Mouse (Mus musculus) G1E (cell line): ENCODE measurements at regions not wholly inside any gene's neighbourhood (a gene's known extent, or its start where the extent isn't known, plus 50 kb on each side); places are given as distances from the start of the nearest gene placed in this dataset.

Experiments
- CTCF ChIP-seq: IDR thresholded peaks from 2 replicates; pipeline ENCODE4 v1.5.1; 2012; ENCODE audit warnings: low read depth, low read length, inconsistent platforms, mixed read lengths
- GATA1 ChIP-seq: IDR thresholded peaks from 2 replicates; pipeline ENCODE4 v1.6.1; 2012; ENCODE audit warnings: borderline replicate concordance, low read length, inconsistent platforms, mixed read lengths
- TAL1 ChIP-seq: conservative IDR thresholded peaks from 2 replicates; pipeline ENCODE4 v1.6.1; 2012; ENCODE audit warnings: low read depth, low read length, inconsistent platforms, mixed read lengths

DNA sequence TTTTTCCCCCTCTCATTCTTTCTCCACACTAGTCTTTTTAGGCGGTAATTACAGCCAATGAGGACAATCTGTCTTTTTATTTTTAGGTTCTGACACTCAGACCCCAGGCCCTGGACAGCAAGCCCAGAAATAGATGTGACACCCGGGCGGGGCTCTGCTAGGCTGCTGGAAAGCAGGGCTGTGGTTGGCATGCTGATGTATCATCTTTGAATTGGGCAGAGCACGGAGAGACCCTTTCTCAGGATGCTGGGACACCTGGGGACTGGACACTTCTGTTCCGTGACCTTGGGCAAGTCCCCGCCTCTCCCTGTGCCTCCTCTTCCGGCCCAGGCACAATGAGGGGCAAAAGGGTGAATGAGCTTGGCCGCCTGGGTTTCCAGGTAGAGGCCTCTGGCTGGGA is 96.8 kb upstream of the Unc5b start:
- TF ChIP-seq CTCF (no peak), GATA1 (no peak), TAL1 (no peak)
